Mouse (Mus musculus) CH12.LX (cell line): ENCODE measurements at regions not wholly inside any gene's neighbourhood (a gene's known extent, or its start where the extent isn't known, plus 50 kb on each side); places are given as distances from the start of the nearest gene placed in this dataset.

ENCODE experiments used
- DNase-seq: peaks from one replicate; pipeline ENCODE4 v3.0.0-alpha.2; 2013; ENCODE audit errors: extremely low read depth
- H3K27ac ChIP-seq: 2 replicates; pipeline ENCODE4 v1.5.1; 2012; ENCODE audit warnings: low read depth, mild to moderate bottlenecking, control low read depth, moderate library complexity; ENCODE audit not compliant: insufficient read depth
- H3K27me3 ChIP-seq: replicated peaks from 2 replicates; pipeline ENCODE3; 2012; ENCODE audit warnings: inconsistent platforms
- H3K36me3 ChIP-seq, 2 experiments: replicated peaks in 1 of 2; 2 replicates each; pipeline versions ENCODE3 to v1.6.1; 2012; ENCODE audit warnings: inconsistent platforms in 1 of 2, low read length in 1 of 2, mild to moderate bottlenecking in 1 of 2, mixed read lengths in 1 of 2, moderate library complexity in 1 of 2; ENCODE audit not compliant: control insufficient read depth in 1 of 2, insufficient read depth in 1 of 2
- H3K4me1 ChIP-seq, 2 experiments: 2 replicates each; pipeline ENCODE4 v1.6.1; 2012; ENCODE audit warnings: inconsistent platforms in 1 of 2, moderate library complexity in 1 of 2; ENCODE audit not compliant: insufficient read depth in 2 of 2, control insufficient read depth in 1 of 2
- H3K4me2 ChIP-seq: 2 replicates; pipeline ENCODE4 v1.6.1; 2012; ENCODE audit warnings: low read depth, mild to moderate bottlenecking, control low read depth; ENCODE audit not compliant: poor library complexity, insufficient read depth, severe bottlenecking
- H3K4me3 ChIP-seq, 3 experiments: fragments of 150-350 bp in 1 of 3; sonication (generic) in 1 of 3; replicated peaks in 1 of 3; 2 replicates each; pipeline versions ENCODE3 to v1.5.1; 2011 to 2012; ENCODE audit warnings: low read depth in 2 of 3, low read length in 2 of 3, mild to moderate bottlenecking in 2 of 3, moderate library complexity in 2 of 3, control low read depth in 1 of 3, improper control_type of control experiment in 1 of 3, inconsistent platforms in 1 of 3, mixed read lengths in 1 of 3; ENCODE audit not compliant: poor library complexity in 1 of 3
- H3K79me2 ChIP-seq: replicated peaks from 2 replicates; pipeline ENCODE4 v1.6.1; 2012; ENCODE audit warnings: mild to moderate bottlenecking, moderate library complexity; ENCODE audit not compliant: control insufficient read depth, poor library complexity, insufficient read depth, severe bottlenecking; ENCODE audit errors: extremely low read depth
- H3K9ac ChIP-seq: 2 replicates; pipeline ENCODE4 v1.6.1; 2012; ENCODE audit warnings: low read depth, mild to moderate bottlenecking, control low read depth, moderate library complexity; ENCODE audit not compliant: insufficient read depth
- H3K9me3 ChIP-seq: replicated peaks from 2 replicates; pipeline ENCODE3; 2012; ENCODE audit warnings: low read length, inconsistent platforms, mixed read lengths
- BHLHE40 ChIP-seq: IDR thresholded peaks from 2 replicates; pipeline ENCODE4 v1.6.1; 2011; ENCODE audit warnings: mild to moderate bottlenecking, low read depth, low read length, improper control_type of control experiment
- CHD1 ChIP-seq: IDR thresholded peaks from 2 replicates; pipeline ENCODE4 v1.6.1; 2012; ENCODE audit warnings: low read depth, low read length, improper control_type of control experiment, inconsistent platforms
- CHD2 ChIP-seq: IDR thresholded peaks from 2 replicates; pipeline ENCODE4 v1.6.1; 2011; ENCODE audit warnings: low read length, improper control_type of control experiment
- EP300 ChIP-seq: IDR thresholded peaks from 2 replicates; pipeline ENCODE4 v1.6.1; 2011; ENCODE audit warnings: low read length, improper control_type of control experiment
- IRF4 ChIP-seq: IDR thresholded peaks from 2 replicates; pipeline ENCODE4 v1.6.1; 2014; ENCODE audit warnings: low read depth, mild to moderate bottlenecking, inconsistent platforms, low read length, improper control_type of control experiment
- JUN ChIP-seq: IDR thresholded peaks from 2 replicates; pipeline ENCODE4 v1.6.1; 2011; ENCODE audit warnings: low read depth, mild to moderate bottlenecking, low read length, improper control_type of control experiment, moderate library complexity; ENCODE audit not compliant: insufficient read depth
- KAT2A ChIP-seq: IDR thresholded peaks from 2 replicates; pipeline ENCODE4 v1.6.1; 2012; ENCODE audit warnings: low read length, improper control_type of control experiment, inconsistent platforms; ENCODE audit not compliant: insufficient replicate concordance
- MAX ChIP-seq: IDR thresholded peaks from 2 replicates; pipeline ENCODE4 v1.6.1; 2011; ENCODE audit warnings: low read length, improper control_type of control experiment
- NELFE ChIP-seq: IDR thresholded peaks from 2 replicates; pipeline ENCODE4 v1.6.1; 2011; ENCODE audit warnings: low read depth, low read length, improper control_type of control experiment
- POLR2AphosphoS2 ChIP-seq: IDR thresholded peaks from 2 replicates; pipeline ENCODE4 v1.6.1; 2011; ENCODE audit warnings: low read depth, low read length, improper control_type of control experiment
- RCOR1 ChIP-seq: conservative IDR thresholded peaks from 2 replicates; pipeline ENCODE4 v1.6.1; 2012; ENCODE audit warnings: low read depth, mild to moderate bottlenecking, inconsistent platforms, low read length, improper control_type of control experiment
- SIN3A ChIP-seq: IDR thresholded peaks from 2 replicates; pipeline ENCODE4 v1.6.1; 2012; ENCODE audit warnings: low read length, improper control_type of control experiment, inconsistent platforms
- USF1 ChIP-seq: IDR thresholded peaks from 2 replicates; pipeline ENCODE4 v1.6.1; 2014; ENCODE audit warnings: low read depth, mild to moderate bottlenecking, inconsistent platforms, low read length, improper control_type of control experiment
- ZC3H11A ChIP-seq: IDR thresholded peaks from 2 replicates; pipeline ENCODE4 v1.6.1; 2012; ENCODE audit warnings: low read depth, mild to moderate bottlenecking, inconsistent platforms, low read length, improper control_type of control experiment
- ZKSCAN1 ChIP-seq: IDR thresholded peaks from 2 replicates; pipeline ENCODE4 v1.6.1; 2012; ENCODE audit warnings: low read depth, inconsistent platforms, low read length, improper control_type of control experiment, borderline replicate concordance
- ZNF384 ChIP-seq: IDR thresholded peaks from 2 replicates; pipeline ENCODE4 v1.6.1; 2012; ENCODE audit warnings: low read depth, low read length, improper control_type of control experiment, inconsistent platforms
- dilution Hi-C: fragments of 300-500 bp; cut with MboI; formaldehyde crosslinking; loops from 2 replicates; pipeline ENCODE4 v1.14.3; 2020; ENCODE audit warnings: low sequenced_read_pairs; ENCODE audit not compliant: extremely low pct_unique_long_range_greater_than_20kb, extremely low pct_ligation_motif_present
- in situ Hi-C: fragments of 300-500 bp; cut with MboI; formaldehyde crosslinking; loops from 3 replicates; pipeline ENCODE4 v1.14.3; 2019; ENCODE audit warnings: low sequenced_read_pairs, low pct_ligation_motif_present, low pct_unique_long_range_greater_than_20kb, mixed read lengths

GRCm38 (mm10) chr16:57863206-57863860 is 108.8 kb upstream of the Col8a1 start:
- H3K27ac ChIP-seq = no peak overlapping the region
- no peak overlapping the region for H3K4me3 ChIP-seq
- H3K27me3 ChIP-seq = no peaks in the 10 kb centered on the region
- TF ChIP-seq ZKSCAN1 = no peak
- no peak for TF ChIP-seq IRF4
- TF ChIP-seq CHD2 = no peak
- TF ChIP-seq ZNF384 = no peak
- TF ChIP-seq SIN3A = no peak
- TF ChIP-seq POLR2AphosphoS2 = no peak
- no peak for DNase-seq
- H3K9ac ChIP-seq = no peak overlapping the region
- no peaks in the 10 kb centered on the region for H3K9me3 ChIP-seq
- H3K4me2 ChIP-seq = no peak overlapping the region
- H3K36me3 ChIP-seq = no peaks in the 10 kb centered on the region
- H3K4me1 ChIP-seq = no peaks in the 10 kb centered on the region
- H3K79me2 ChIP-seq = no peaks in the 10 kb centered on the region
- dilution Hi-C loops = no loop called here
- in situ Hi-C loops = no loop called here

- Histone ChIP-seq H3K4me1 (no peaks in the 10 kb centered on the region), H3K27ac (no peak overlapping the region), H3K9me3 (no peaks in the 10 kb centered on the region), H3K4me3 (no peak overlapping the region), H3K79me2 (no peaks in the 10 kb centered on the region), H3K27me3 (peaks cover 3% of the 10 kb centered on the region), H3K4me2 (no peak overlapping the region), H3K36me3 (no peaks in the 10 kb centered on the region), H3K9ac (no peak overlapping the region)
- dilution Hi-C loops = no loop called here
- TF ChIP-seq BHLHE40 (no peak), NELFE (no peak), JUN (no peak), MAX (no peak), ZC3H11A (no peak), ZKSCAN1 (no peak)
- in situ Hi-C loops = no loop called here
- DNase-seq = no peak
Measured at GRCm38 (mm10) chr16:57876857-57877256, 122.3 kb upstream of the Col8a1 start.

DNA sequence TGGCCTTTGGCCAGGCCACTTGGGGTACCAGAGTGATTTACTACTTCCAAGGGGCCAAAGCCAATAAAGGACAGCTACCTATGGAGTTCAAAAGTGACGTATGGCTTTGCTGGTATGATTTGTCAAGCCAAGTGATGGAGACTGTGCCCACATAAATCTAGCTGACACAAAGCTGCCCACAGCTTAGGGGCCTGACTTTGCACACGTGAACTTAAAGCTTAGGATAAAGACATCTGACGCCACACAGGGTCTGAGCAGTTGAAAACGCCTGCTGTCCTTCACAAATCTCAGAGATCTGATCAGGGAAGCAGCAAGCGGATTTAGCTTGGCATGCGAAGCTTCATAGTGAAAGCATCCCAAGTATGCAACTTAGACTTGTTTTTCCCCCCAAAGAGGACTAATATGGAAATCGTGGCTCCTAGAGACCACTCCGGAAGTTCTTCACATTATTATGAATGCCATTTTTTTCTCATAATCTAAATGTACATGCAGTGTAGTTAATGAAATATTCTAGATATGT is 127.1 kb upstream of the Col8a1 start:
- H3K4me3 ChIP-seq = no peak overlapping the region
- H3K79me2 ChIP-seq = no peaks in the 10 kb centered on the region
- DNase-seq = no peak
- TF ChIP-seq CHD1 (no peak), KAT2A (no peak), USF1 (no peak), ZNF384 (no peak), EP300 (no peak), BHLHE40 (no peak), RCOR1 (no peak)
- TF ChIP-seq, all 38 proteins: peak for 0
- no peak overlapping the region for H3K4me2 ChIP-seq
- no peak overlapping the region for H3K27ac ChIP-seq
- no peaks in the 10 kb centered on the region for H3K36me3 ChIP-seq
- no peak overlapping the region for H3K9ac ChIP-seq
- H3K4me1 ChIP-seq = no peaks in the 10 kb centered on the region
- dilution Hi-C loops = no loop called here
- in situ Hi-C loops = no loop called here
- no peaks in the 10 kb centered on the region for H3K9me3 ChIP-seq
- H3K27me3 ChIP-seq = peaks cover 2% of the 10 kb centered on the region
